Mouse (Mus musculus): ENCODE data around the gene Kl. TPM values are rescaled to one million over a fixed set of nuclear protein-coding genes. Genes with fewer than 3 reads are reported as not detected.

Gene Kl
- total RNA-seq, 4 experiments from 2014 or later: 9.2 to 10.8 (median 10.3) TPM

DNA sequence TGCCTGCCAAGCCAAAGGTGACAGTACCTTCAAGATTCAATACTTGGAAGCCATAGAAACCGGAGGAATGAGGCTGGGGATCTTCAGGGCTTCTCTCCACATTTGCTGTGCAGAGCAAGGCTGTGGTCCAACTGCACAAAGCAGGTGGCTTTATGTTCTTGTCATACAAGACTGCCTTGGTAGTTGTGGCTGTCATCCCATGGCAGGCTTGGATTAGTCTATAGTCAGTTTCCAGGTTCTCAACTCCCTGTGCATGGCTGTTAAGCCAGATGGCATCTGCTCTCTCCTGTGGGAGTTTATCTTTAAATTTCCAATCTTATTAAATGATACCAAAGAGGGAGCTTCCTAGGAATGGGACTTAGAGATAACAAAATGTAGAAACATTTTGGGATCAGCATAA lies 9.2 kb downstream of the Kl start:
- peak in 1 of 2 experiments; percentile 21 for DNase-seq (ENCODE audit: low spot score in 2 of 2)

DNA sequence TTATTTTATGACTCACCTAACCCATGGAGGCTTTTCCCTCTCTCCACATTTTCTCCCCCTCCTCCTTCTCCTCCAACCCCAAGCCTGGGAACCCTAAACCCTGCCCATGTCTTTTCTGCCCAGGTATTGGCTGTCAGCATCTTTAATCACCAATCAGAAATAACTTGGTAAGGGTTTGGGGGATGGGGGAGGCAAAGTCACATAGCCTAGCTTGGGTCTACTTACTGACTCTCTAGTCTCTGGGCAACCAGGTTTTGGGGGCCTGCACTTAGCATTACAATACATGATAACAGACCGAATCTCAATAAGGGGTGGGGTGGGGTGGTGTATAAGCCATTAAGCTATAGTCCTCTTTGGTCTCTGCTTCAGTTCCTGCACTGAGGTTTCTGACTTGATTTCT lies 10.3 kb downstream of the Kl start:
- DNase-seq (ENCODE audit: low spot score in 2 of 2): no peak

DNA sequence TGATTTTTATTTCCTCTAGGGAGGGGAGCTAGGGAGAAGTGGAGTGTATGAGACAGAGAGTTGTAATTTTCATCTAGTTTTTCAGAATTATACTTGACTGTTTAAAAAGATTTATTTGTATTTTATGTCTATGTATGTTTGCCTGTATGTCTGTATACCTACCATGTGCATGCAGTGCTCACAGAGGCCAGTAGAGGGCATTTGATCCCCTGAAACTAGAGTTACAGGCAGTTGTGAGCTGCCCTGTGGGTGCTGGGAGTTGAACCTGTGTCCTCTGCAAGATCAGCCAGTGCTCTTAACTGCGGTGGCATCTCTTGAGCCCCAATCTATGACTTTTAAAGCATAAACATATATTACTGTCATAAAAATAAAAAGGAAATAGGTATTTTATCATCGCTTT lies 15.5 kb downstream of the Kl start:
- no peak for DNase-seq (ENCODE audit: low spot score in 2 of 2)

DNA sequence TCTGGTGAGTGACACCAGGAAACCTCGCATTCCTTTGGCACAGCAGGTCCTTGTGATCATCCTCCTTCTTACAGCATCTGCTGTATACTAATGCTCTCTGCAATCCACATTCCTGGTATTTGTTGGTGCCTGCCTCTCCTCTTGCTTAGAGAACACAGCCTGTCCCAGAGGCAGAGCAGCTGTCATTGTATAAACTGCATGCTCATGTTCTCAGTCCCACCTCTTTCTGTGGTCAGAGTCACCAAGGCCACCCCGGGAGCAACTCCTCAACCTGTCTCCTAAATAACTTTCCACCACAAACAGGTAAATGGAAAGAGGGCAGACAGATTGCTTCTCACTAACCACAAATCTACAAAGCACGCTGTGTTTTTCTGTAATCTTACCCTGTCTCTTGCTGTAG lies 18.1 kb downstream of the Kl start:
- DNase-seq (ENCODE audit: low spot score in 2 of 2): no peak

- no peak for DNase-seq (ENCODE audit: low spot score in 2 of 2)
These were observed 18.7 kb downstream of the Kl start for GRCm38 (mm10) chr5:150971126-150971525.

- no peak for DNase-seq (ENCODE audit: low spot score in 2 of 2)
These were observed 21.8 kb downstream of the Kl start for GRCm38 (mm10) chr5:150974226-150974625.

- no peak for DNase-seq (ENCODE audit: low spot score in 2 of 2)
These were observed 25.1 kb downstream of the Kl start for GRCm38 (mm10) chr5:150977383-150977958.

GRCm38 (mm10) chr5:150979341-150980136 lies 27.1 kb downstream of the Kl start:
- DNase-seq (ENCODE audit: low spot score in 2 of 2): no peak

GRCm38 (mm10) chr5:150982082-150982481 lies 29.7 kb downstream of the Kl start:
- DNase-seq (ENCODE audit: low spot score in 2 of 2): no peak

GRCm38 (mm10) chr5:150994096-150994495 lies 41.7 kb downstream of the Kl start:
- no peak for DNase-seq (ENCODE audit: low spot score in 2 of 2)

- no peak for DNase-seq (ENCODE audit: low spot score in 2 of 2)
These were observed 44.2 kb downstream of the Kl start for GRCm38 (mm10) chr5:150996586-150996985.

GRCm38 (mm10) chr5:151001111-151001510 lies 48.7 kb downstream of the Kl start:
- DNase-seq (ENCODE audit: low spot score in 2 of 2): no peak

GRCm38 (mm10) chr5:151002051-151002450 lies 49.6 kb downstream of the Kl start:
- no peak for DNase-seq (ENCODE audit: low spot score in 2 of 2)

GRCm38 (mm10) chr5:151004216-151004755 lies 51.9 kb downstream of the Kl start:
- no peak for DNase-seq (ENCODE audit: low spot score in 2 of 2)

GRCm38 (mm10) chr5:151018450-151018849 lies 66.0 kb downstream of the Kl start:
- no peak for DNase-seq (ENCODE audit: low spot score in 2 of 2)

- no peak for DNase-seq (ENCODE audit: low spot score in 2 of 2)
These were observed 66.6 kb downstream of the Kl start for GRCm38 (mm10) chr5:151018959-151019358.

DNA sequence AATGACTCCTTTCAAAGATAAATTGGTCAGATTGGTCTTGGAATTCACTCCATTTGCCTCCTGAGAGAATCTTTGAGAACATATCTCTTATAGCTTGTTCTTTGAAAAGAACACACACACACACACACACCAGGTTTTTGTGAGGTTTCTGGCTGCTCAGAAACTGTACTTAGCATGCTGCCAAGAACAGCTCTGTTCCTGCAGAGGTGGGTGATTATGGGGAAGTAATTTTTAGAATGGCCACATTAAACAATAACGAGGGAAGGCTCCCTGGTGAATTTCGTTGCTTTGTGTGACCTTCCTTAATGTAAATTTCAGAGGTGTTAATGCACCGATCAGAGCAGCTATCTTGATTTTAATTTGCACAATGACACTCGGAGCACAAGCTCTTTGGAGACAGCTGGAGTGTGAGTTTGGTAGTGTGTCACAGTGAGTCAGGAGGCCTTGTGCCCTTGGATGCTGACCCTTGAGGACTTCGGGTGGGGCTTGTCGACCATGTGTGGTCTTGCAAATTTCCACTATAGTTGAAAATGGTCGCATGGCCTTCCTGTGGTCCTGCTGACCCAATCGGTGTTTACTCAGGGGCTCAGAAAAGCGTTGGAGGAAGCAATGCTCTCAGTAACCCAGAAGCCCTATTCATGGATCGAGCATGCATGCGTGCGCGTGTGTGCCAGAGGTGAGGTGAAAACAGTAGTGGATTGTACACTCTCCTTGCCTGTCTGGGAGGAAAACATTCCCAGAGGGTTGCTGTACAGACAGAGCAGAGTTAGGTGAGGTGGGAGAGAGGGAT lies 67.8 kb downstream of the Kl start:
- DNase-seq (ENCODE audit: low spot score in 2 of 2): no peak

GRCm38 (mm10) chr5:151020831-151021230 lies 68.4 kb downstream of the Kl start:
- no peak for DNase-seq (ENCODE audit: low spot score in 2 of 2)

- DNase-seq (ENCODE audit: low spot score in 2 of 2): no peak
These were observed 69.6 kb downstream of the Kl start for GRCm38 (mm10) chr5:151022026-151022425.

DNA sequence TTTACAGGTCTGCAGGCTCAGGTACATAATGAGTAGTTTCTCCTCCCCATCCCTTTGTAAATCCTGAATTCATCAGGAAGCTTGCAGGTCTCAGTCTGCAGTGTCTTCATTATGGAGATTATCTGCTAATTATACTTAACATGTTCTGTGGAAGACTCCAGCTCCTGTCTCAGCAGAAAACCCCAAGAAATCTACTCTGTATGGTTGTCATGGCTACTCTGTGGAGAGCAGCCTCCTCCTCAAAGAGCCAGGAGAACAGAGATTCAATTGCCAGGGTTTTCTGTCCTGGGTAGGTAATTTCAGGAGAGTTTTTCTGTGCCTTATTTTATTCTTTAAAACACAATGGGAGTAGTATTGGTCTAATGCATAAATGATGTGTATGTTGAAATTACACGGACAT lies 70.5 kb downstream of the Kl start:
- no peak for DNase-seq (ENCODE audit: low spot score in 2 of 2)

- DNase-seq (ENCODE audit: low spot score in 2 of 2): peak in 1 of 2 experiments; percentile 43
These were observed 71.1 kb downstream of the Kl start for GRCm38 (mm10) chr5:151023461-151023860.

DNA sequence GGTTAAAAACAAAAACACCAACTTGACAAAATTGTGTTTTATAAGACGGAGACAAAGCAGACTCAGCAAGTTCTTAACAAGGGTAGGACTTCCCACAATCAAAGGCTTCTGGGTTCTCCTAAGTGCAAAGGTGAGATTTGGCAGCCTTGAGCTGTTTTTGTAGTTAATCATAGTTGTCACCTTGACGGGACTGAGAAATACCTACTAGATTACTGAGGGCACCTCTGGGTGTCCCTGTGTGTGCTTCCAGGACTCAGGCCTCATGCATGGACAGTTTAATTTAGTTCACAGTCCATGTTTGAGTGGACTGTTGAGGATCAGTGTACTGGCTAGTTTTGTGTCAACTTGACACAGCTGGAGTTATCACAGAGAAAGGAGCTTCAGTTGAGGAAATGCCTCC lies 72.1 kb downstream of the Kl start:
- no peak for DNase-seq (ENCODE audit: low spot score in 2 of 2)
